ENCODE assay signal across 29 mouse cellular contexts in the genomic region with DNA sequence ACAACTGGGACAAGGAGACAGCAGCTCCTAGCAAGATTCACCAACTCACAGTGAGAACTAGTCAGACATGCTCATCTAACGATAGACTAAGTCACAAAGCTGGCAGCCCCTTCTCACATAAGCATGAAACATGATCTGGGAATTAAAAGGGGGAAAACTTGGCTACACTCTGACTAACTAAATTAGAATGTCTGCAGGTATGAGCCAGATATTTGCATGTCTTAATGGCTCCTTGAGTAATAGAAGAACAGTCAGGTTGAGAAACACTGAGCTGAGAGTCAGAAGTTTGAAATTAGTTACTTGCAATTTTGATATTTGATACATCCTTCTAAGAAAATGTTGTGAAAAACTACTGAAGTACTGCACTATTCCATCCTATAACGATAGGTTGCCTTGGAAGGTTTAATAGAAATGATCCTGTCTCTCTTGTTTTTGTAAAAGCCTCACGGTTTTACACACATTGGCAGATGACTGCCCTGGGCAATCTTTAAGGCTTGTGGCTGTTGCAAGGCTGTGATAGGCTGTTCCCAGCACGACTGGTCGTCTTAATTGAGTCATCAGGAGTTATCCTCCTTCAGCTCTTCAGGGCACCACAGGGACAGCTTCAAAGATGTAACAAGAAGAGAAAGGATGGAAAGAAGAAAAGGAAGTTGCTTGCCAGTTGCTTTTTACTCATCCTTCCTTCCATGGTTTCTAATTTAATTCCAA. TPM values are rescaled to one million over a fixed set of nuclear protein-coding genes. Genes with fewer than 3 reads are reported as not detected.
"Had no signal": no experiment of that assay in that cellular context is flagged by ENCODE, and none has a peak within 500 bp of the region (broad histone marks: within the 10 kb centered on the region; RNA-seq: fewer than 3 reads in every experiment).

No protein-coding gene starts in this region.

- H3K27me3 ChIP-seq: heart, embryonic 12.5 days; hindbrain, embryonic 12.5 days; intestine, embryonic 15.5 days; limb, embryonic 15.5 days had no signal

- H3K4me2 ChIP-seq: heart, embryonic 12.5 days; hindbrain, embryonic 12.5 days; hindbrain, embryonic 14.5 days; intestine, embryonic 15.5 days; limb, embryonic 13.5 days; limb, embryonic 15.5 days had no signal

- DNase-seq: gastrocnemius, adult 2 months; gastrocnemius, postnatal 10 days; gastrocnemius, postnatal 25 days; heart, adult 18-20 months; heart, postnatal 10 days; heart, postnatal 4 days; kidney, adult 18-20 months; kidney, adult 8-10 months; kidney, postnatal 10 days; kidney, postnatal 25 days; kidney, postnatal 4 days; left cerebral cortex, postnatal 4 days had no signal

- H3K27ac ChIP-seq: gastrocnemius, adult 2 months; heart, embryonic 10.5 days; hindbrain, embryonic 10.5 days; hindbrain, embryonic 12.5 days; hindbrain, embryonic 14.5 days; intestine, embryonic 15.5 days; layer of hippocampus, adult 2 months; limb, embryonic 13.5 days; limb, embryonic 15.5 days had no signal

- H3K36me3 ChIP-seq: heart, embryonic 10.5 days; heart, embryonic 12.5 days; hindbrain, embryonic 10.5 days; hindbrain, embryonic 12.5 days; intestine, embryonic 15.5 days; limb, embryonic 13.5 days; limb, embryonic 15.5 days had no signal

- H3K4me1 ChIP-seq: heart, embryonic 10.5 days; heart, embryonic 12.5 days; intestine, embryonic 15.5 days; limb, embryonic 13.5 days had no signal

- H3K9me3 ChIP-seq: heart, embryonic 10.5 days; heart, embryonic 12.5 days; hindbrain, embryonic 10.5 days; hindbrain, embryonic 12.5 days; intestine, embryonic 15.5 days; limb, embryonic 13.5 days; limb, embryonic 15.5 days had no signal

- ATAC-seq: hindbrain, embryonic 16.5 days; inflammation-experienced regulatory T-cells, adult 6 months; intestine, embryonic 15.5 days; intestine, postnatal 0 days had no signal

- H3K9ac ChIP-seq: heart, embryonic 12.5 days; hindbrain, embryonic 12.5 days; hindbrain, embryonic 14.5 days; intestine, embryonic 15.5 days; limb, embryonic 13.5 days; limb, embryonic 15.5 days had no signal

- H3K4me3 ChIP-seq: gastrocnemius, adult 2 months; heart, embryonic 10.5 days; heart, embryonic 12.5 days; hindbrain, embryonic 10.5 days; hindbrain, embryonic 12.5 days; intestine, embryonic 15.5 days; layer of hippocampus, adult 2 months; limb, embryonic 13.5 days; limb, embryonic 15.5 days had no signal

RNA-seq across cellular contexts. Expression of gene Gpc5, which starts 54.8 kb away (rescaled TPM):
- total RNA-seq: gastrocnemius, adult 2 months; gastrocnemius, postnatal 25 days; gastrocnemius, postnatal 4 days; granulocyte monocyte progenitor cell, adult 5-6 weeks; heart, adult 18-20 months; heart, adult 8-10 months; heart, postnatal 10 days; heart, postnatal 25 days; heart, postnatal 4 days; liver, adult 2 months had no signal
- polyA plus RNA-seq: inflammation-experienced regulatory T-cells, adult 6 months; liver, adult 2 months had no signal
